Mouse (Mus musculus): Measurements from ENCODE around the gene Thoc3.
"Not testable (repeated sequence)": the region's sequence is repeated elsewhere in the genome, so short reads cannot be mapped to it uniquely, and the experiment has no call there.

Thoc3 gene

GRCm38 (mm10) chr13:54468098-54469011 is at the start of gene Thoc3:
Thoc3 (minus strand) TSS chr13:54468849.
- peak; percentile 93 for DNase-seq

DNA sequence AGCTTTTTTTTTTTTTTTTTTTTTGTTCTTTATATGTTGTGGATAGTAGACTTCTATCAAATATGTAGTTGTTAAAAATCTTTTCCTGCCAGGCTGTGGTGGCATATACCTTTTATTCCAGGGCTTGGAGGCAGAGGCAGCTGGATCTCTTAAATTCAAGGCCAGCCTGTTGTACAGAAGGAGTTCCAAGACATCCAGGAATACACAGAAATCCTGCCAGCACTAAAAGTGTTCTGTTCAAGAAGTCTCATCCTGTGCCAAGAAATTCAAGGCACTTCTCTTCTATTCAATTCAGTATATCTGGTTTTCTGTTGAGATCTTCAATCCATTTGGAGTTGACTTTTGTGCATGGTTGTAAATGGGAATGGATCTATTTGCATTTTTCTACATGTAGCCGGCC is 37.3 kb upstream of the Thoc3 start:
- no peak for DNase-seq

GRCm38 (mm10) chr13:54504611-54505260 is 36.1 kb upstream of the Thoc3 start:
- no peak for DNase-seq

GRCm38 (mm10) chr13:54503604-54504521 is 35.2 kb upstream of the Thoc3 start, which contains the start of gene Simc1:
Simc1 (plus strand) TSS chr13:54503779.
- DNase-seq, result peak; percentile 87

- DNase-seq, result no peak
These were observed 34.6 kb upstream of the Thoc3 start for GRCm38 (mm10) chr13:54503278-54503603.

DNA sequence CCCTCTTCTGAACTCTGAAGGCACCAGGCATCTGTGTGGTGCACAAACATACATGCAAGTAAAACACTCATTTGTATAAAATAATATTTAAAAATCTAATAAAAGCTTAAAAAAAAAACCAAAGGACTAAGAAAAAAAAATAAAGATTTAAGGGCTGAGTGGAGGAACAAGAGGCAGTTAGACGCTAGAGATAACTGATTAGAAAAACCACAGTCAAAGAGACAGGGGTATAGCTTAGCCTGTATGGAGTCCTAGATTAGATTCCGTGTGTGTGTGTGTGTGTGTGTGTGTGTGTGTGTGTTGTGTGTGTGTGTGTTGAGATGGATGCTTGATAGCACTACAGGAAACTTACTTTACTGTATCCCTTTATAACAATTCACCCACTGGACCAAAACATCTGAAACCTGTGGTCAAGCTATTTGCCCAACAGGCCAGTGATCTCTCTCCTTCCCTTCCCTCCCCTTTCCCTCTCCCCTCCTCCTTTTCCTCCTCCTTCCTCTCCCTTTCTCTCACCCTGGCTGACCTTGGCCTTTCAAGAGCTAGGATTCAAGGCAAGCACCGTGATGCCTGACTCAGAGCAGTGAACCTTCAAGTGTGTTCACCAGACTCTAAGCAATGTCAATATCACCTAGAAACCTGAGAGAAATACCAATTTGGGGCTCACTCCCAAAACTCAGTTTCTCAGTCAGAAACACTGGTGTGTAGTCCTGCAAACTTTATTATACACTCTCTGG is 33.5 kb upstream of the Thoc3 start:
- no peak for DNase-seq

DNA sequence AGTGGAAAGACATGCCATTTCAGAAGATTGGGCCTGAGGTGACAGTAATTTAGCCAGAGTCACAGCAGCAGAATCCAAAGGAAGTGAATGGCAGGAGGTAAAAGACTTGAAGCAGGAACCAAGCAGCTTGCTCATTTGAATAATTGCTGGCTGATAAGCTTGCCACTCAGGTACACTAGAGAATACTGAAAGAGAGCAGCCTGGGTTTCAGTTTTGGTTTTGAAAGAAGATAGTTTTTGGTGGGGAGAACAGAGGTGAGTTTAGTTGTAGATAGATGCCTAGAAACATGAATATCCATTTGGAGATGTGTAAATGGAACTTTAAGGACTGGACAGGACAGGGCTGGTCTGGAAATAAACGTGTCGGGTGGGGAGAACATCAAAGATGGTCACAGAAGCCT is 32.7 kb upstream of the Thoc3 start:
- DNase-seq, result no peak

DNA sequence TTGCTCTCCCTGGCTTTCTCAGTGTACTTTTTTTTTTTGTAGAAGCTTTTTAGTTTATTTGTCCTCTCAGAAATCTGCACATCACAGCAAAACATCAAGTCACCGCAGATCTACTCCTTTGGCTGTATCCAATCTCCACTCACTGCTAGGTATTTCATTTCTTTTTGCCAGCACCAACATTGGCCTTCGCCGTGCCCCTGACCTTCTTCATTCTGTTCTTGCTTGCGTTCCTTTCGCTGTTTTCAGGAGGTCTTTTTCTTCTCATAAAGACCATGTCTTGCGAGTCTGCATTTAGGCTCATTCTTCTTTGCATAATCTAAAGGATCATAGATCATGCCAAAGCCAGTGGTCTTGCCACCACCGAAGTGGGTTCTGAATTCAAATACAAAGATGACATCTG is 30.9 kb upstream of the Thoc3 start:
- not testable (repeated sequence) for DNase-seq

GRCm38 (mm10) chr13:54491381-54491780 is 22.7 kb upstream of the Thoc3 start:
- no peak for DNase-seq

GRCm38 (mm10) chr13:54490411-54490810 is 21.8 kb upstream of the Thoc3 start:
- no peak for DNase-seq

- DNase-seq, result peak; percentile 76
These were observed 12.8 kb upstream of the Thoc3 start for GRCm38 (mm10) chr13:54481498-54481897.

GRCm38 (mm10) chr13:54479286-54479685 is 10.6 kb upstream of the Thoc3 start:
- DNase-seq, result peak; percentile 17

- no peak for DNase-seq
These were observed 7.1 kb upstream of the Thoc3 start for GRCm38 (mm10) chr13:54475702-54476101.

GRCm38 (mm10) chr13:54474996-54475395 is 6.3 kb upstream of the Thoc3 start:
- DNase-seq, result no peak

DNA sequence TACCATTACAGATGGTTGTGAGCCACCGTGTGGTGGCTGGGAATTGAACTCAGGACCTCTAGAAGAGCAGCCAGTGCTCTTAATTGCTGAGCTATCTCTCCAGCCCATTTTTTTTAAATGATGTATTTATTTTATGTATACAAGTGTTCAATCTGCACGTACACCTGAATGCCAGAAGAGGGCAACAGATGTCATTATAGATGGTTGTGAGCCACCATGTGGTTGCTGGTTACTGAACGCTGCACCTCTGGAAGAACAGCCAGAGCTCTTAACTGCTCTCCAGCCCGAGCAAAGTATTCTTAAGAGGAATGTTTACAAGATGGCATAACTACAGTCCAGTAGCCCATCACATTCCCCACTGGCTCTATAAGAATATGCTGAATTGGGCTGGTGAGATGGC is 3.3 kb upstream of the Thoc3 start:
- no peak for DNase-seq

GRCm38 (mm10) chr13:54469012-54469354 is 334 bp upstream of the Thoc3 start:
- no peak for DNase-seq

DNA sequence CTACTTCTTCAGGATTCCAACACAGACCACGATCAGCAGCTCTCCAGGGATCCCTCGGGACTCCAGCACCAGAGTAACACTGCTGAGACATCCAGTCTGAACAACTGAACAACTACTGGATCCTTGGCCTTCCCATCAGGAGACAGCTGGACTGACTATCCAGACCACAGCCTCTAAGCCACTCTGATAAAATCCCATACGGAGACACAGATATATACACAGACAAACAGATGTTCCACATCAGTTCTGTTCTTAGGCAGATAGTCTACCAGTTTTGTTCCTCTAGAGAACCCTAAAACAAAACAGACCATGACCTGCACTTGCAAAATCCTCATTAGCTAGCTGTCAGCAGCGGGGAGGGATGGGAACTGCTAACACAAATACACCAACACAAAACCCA is 9.4 kb downstream of the Thoc3 start:
- DNase-seq, result no peak

GRCm38 (mm10) chr13:54457062-54457461 is 11.6 kb downstream of the Thoc3 start:
- peak; percentile 38 for DNase-seq

- DNase-seq, result peak; percentile 72
These were observed 21.0 kb downstream of the Thoc3 start for GRCm38 (mm10) chr13:54447496-54448224.

DNA sequence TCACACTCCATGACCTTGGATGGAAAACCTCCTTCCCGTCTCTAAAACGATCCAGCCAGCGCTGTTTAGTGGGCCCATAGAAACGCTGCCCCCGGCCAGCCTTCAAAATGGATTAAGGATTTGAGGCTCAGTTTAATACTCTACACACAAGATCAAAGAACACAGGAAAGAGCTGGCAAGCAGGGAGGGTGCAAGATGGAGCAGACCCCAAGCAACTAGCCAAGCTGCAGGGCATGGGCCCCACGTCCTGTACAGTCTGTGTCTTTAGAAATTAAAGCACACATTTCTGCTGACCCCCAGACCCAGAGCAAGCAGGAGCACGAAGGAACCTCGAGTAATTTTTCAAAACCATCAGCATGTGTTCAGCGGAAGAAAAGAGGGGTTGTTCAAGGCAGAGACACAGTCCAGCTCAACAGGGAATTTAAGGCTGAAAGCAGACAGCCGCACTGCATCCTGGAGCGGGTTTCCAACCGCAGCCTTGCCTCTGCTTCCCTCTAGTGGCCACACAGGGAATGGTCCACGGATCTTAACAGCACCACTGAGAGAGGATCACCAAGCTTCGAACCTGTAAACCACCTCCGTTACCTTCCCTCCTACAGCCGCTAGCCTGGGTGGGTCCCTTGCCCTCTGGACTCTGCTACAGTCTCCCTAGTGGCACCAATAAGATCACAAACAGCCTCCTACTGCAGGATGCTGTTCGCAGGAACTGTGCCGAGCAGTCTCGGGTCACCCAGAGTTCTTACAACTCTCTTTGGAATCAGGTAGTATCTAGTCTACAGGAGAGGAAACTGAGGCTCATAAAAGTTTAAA is 21.8 kb downstream of the Thoc3 start:
- DNase-seq, result peak; percentile 88

- DNase-seq, result no peak
These were observed 25.0 kb downstream of the Thoc3 start for GRCm38 (mm10) chr13:54443693-54444092.

Data from kidney, postnatal 14 days (tissue).